Mouse (Mus musculus) mesoderm, embryonic 11.5 days (tissue): Measurements from ENCODE around the gene Pms1.
"Not testable (repeated sequence)": the region's sequence is repeated elsewhere in the genome, so short reads cannot be mapped to it uniquely, and the experiment has no call there.

Experiments
- DNase-seq: peaks from one replicate; pipeline ENCODE4 v3.0.0-alpha.2; 2012; ENCODE audit warnings: low read depth, low spot score

Gene Pms1

GRCm38 (mm10) chr1:53296581-53297383 lies at the start of gene Pms1, which contains the start of the genes Ormdl1 and Gm28778:
Pms1 (minus strand) TSS chr1:53297018.
Ormdl1 (plus strand) TSS chr1:53297095.
Gm28778 (plus strand) TSS chr1:53297111.
- DNase-seq, result peak; percentile 97

GRCm38 (mm10) chr1:53341071-53341470 lies 44.3 kb upstream of the Pms1 start:
- DNase-seq, result no peak

GRCm38 (mm10) chr1:53337403-53337802 lies 40.6 kb upstream of the Pms1 start:
- not testable (repeated sequence) for DNase-seq

- no peak for DNase-seq
Measured at GRCm38 (mm10) chr1:53335465-53335864, 38.6 kb upstream of the Pms1 start.

GRCm38 (mm10) chr1:53333527-53333926 lies 36.7 kb upstream of the Pms1 start:
- not testable (repeated sequence) for DNase-seq

GRCm38 (mm10) chr1:53324827-53325494 lies 28.1 kb upstream of the Pms1 start:
- DNase-seq, result no peak

GRCm38 (mm10) chr1:53324277-53324676 lies 27.5 kb upstream of the Pms1 start:
- DNase-seq, result no peak

- DNase-seq, result no peak
Measured at GRCm38 (mm10) chr1:53323254-53323653, 26.4 kb upstream of the Pms1 start.

GRCm38 (mm10) chr1:53321662-53322344 lies 25.0 kb upstream of the Pms1 start:
- no peak for DNase-seq

- DNase-seq, result peak; percentile 91
Measured at GRCm38 (mm10) chr1:53312989-53313967, 16.5 kb upstream of the Pms1 start, which contains the start of gene Osgepl1. Osgepl1 (plus strand) TSS chr1:53313624.

- DNase-seq, result no peak
Measured at GRCm38 (mm10) chr1:53300506-53300905, 3.7 kb upstream of the Pms1 start.

- DNase-seq, result no peak
Measured at GRCm38 (mm10) chr1:53291197-53291596, 5.6 kb downstream of the Pms1 start.

- peak; percentile 10 for DNase-seq
Measured at GRCm38 (mm10) chr1:53272646-53273045, 24.2 kb downstream of the Pms1 start.

GRCm38 (mm10) chr1:53269901-53270300 lies 26.9 kb downstream of the Pms1 start:
- no peak for DNase-seq

- not testable (repeated sequence) for DNase-seq
Measured at GRCm38 (mm10) chr1:53264958-53265612, 31.7 kb downstream of the Pms1 start.

- no peak for DNase-seq
Measured at GRCm38 (mm10) chr1:53226063-53226462, 70.8 kb downstream of the Pms1 start.

- DNase-seq, result no peak
Measured at GRCm38 (mm10) chr1:53225616-53226015, 71.2 kb downstream of the Pms1 start.

GRCm38 (mm10) chr1:53224775-53225174 lies 72.0 kb downstream of the Pms1 start:
- DNase-seq, result no peak

- no peak for DNase-seq
Measured at GRCm38 (mm10) chr1:53210136-53210535, 86.7 kb downstream of the Pms1 start.

- DNase-seq, result no peak
Measured at GRCm38 (mm10) chr1:53203902-53204301, 92.9 kb downstream of the Pms1 start.
